Mouse (Mus musculus) cerebellum, adult (tissue): ENCODE measurements around the gene Inpp5k.

ENCODE experiments used
- ATAC-seq: cut with Nextera tagmentation; 2 replicates; pipeline ENCODE4 v1.9.2; 2017; ENCODE audit warnings: mild to moderate bottlenecking, moderate library complexity, mixed read lengths; ENCODE audit not compliant: insufficient number of reproducible peaks, low FRiP score, low TSS enrichment

The Inpp5k gene

DNA sequence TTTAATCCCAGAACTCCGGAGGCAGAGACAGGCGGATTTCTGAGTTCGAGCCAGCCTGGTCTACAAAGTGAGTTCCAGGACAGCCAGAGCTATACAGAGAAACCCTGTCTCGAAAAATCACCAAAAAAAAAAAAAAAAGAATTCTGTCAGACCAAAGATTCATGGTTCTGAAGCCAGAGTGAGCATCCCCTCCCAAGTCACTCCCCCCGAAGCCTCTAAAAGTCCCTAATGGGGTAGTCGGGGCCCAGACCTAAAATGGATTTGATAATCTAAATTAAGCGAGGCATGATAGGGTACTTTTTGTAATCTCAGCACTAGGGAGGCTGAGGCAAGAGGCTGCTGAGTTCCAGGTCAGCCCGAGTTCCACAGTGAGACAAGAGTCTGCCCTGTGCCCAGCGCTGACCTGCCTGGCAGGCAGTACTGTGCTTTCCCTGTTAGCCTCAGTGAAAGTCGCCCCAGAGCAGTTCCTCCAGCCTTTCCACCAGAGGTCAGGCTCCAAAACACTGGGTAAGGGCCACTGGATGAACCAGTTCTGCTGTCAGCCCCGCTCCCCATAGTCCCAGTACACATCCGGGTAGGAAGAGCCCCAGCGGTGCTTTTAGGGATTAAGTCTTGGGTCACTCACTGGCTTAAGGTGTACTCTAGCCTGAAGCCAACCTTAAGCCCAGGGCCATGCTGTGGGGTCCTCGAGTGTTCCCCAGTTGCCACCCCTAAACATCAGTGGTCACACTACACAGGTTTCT is 22.3 kb downstream of the Inpp5k start:
- ATAC-seq, result no peak

DNA sequence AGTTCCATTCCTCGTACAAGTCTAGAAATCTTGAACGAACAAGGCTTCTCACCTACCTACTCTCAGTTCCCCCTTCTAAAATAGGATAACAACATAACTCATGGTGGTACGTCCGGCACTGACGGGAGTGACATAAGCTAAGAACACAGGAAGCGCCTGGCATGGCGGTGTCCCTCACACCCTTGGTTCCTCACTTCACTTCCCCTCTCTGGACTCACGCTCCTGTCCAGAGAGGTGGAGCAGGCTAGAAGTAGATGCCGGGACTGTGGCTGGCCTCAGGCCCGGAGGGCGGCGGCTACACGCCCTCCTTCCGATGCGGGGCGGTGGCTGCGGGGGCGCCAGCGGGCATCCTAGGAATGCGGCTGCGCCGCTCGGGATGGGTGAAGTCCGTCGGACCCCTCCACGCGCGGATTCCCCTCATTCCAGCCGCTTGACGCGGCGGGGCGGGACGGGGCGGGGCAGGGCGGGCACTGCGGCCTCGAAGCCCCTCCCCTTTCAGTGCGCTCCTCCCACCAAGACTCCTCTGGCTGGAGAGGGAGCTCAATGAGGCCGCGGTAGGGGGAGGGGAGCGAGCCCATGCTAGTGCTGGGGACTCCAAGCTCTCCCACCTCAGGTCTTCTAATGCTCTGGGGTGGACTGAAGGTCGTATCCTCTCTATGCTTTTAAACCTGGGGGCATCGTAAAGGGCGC is 23.1 kb downstream of the Inpp5k start:
- ATAC-seq, result 0 out of 2 replicates have a peak, but pooled peaks have one; percentile 24

DNA sequence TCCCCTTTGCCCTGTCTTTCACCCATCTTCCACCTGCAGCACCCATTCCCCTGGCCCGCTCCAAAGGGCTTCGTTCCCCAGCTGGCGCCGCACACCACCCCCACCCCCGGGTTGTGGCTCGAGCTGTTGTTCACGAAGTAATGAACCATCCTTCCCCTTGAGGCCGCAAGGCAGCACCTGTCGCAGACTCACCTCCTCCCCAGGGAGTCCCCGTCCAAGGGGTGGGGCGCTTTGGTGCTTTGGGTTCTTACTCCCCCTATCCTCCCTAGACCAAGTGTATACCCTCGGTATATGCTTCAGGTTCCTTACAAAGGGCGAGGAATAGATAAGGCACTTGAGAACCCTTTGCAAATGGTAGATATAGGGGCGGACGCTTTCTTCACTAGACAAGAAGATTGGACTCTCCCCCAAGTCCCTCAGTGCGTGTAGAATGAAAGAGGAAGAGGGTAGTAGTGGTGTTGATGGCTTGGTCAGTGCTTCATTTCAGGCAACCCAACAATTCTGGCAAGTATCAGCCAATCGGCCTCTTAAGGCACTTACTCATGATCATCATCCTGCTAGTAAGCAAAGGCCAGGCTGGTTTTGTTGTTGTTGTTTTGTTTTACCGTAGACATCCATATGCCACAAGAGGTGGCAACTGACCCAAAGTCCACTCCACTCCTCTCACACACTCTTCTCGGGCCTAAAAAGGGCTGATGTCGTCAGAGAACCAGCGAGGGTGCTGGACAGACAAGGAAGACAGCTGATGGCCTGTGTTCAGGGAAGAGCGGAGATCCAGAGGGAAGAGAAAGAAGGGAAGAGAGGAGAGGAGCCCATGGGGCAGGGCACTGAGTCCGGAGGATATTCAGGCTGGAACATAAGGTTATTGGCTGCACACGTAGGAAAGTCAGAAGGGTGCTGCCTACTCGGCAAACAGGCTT is 23.9 kb downstream of the Inpp5k start:
- no peak for ATAC-seq

DNA sequence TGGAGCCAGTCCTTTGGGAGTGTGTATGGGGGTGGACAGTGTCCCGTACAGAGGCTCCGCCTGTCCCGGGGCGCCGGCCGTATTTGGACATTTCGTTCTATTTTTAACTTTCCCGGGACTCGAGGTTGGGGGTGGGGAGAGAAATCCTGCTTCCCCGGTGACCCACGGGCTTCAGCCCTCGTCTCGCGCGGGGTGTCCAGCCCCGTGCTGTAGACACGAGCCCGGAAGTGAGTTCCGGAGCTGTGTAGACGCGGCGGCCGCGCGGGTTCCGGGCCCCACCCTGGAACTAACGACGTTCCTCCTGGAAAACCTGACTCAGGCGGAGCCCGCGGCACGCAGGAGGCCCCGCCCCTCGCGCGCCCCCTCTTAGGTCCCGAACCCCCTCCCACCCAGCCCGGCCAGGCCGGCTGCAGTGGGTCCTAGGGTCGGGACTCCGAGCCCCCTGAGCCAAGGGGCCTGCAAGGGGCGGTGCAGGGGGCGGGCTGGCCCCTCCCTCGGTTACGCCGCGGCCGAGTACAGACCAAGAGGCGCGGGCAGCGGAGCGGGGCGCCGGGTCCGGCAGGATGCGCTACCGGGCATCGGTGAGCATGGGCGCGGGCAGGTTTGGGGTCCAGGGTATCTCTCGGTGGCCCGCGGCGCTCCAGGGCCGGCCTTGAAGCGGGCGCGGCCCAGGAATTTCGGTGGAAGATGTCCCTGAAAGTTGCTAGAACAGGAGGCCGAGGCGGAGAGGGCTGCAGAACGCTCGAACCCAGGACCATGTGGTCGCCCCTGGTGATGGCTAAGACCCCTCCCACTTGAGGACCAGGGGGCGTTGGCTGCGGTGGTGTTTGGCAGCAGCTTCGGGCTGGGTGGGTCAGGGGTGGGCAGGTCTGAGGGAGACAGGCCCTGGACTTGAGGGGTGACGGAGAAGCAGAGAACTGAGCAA is 25.1 kb downstream of the Inpp5k start:
- no peak for ATAC-seq

DNA sequence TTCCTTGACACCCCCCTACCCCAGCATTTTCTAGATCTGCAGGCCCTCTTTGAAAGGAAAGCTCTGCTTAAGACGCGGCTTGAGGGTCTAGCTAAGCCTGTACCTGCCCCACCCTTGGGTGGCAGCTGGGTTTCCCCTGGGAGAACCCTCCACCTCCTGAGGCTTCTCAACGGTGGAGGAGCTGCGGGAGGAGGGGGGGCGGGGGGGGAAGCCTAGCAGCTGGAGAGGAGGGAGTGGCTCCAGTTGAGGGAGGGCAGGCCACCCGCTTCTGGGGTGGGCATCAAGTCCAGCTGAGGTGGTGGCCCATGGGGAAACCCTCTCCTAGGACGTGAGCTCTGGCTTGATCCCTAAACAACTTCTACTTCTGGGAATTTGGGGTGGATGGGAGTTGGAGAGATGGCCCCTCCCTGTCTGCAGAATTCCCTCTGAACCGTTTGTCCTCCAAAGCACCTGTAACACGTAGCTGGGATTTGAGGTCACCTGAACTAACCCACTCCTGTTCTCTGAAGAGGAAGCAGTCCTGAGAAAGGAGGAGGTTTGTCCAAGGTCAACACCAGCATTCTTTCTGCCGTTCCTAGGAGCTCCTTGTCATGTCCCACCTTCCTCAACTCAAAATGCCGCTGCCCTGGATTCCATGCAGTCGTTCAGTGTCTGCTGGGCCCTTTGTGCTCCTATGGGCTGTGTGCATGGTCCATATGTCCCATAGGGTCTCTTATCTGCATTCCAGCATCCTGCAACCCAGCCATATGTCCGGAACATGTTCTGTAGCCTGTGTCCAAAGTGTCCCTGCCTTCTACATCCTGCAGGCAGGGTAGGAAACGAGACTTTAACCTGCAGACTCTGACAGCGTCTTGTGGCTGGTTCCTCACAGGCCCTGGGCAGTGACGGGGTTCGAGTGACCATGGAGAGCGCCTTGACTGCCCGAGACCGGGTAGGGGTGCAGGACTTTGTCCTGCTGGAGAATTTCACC is 26.1 kb downstream of the Inpp5k start:
- no peak for ATAC-seq

DNA sequence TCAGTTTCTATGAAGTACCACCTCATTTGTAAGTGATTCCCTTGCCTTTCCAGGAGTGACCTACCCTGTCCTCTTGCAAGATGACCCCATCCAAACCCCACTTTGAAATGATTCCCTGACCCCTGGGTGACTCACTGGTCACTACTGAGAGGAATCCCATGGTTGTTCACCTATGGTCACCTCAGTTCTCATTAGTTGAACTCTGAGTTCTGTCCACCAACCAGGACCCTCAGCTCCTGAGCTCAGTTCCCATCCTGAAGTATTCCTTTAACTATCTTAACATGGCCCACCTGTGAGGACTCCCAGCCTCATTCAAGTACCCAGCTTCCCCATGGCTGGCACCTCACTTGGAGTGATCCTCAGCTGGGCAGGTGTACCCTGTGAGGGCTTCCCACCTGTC is 27.1 kb downstream of the Inpp5k start:
- ATAC-seq, result no peak

DNA sequence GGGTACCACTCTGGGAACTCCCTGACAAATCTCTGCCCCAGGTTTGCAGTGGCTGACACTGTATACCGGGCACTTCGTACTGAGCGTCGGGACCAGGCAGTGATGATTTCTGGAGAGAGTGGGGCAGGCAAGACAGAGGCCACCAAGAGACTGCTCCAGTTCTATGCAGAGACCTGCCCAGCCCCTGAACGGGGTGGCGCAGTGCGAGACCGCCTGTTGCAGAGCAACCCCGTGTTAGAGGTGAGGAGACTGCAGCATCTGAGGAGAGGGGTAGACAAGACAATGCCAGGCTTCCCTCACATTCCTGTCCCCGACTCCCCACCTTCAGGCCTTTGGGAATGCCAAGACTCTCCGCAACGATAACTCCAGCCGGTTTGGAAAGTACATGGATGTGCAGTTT is 27.5 kb downstream of the Inpp5k start:
- no peak for ATAC-seq

DNA sequence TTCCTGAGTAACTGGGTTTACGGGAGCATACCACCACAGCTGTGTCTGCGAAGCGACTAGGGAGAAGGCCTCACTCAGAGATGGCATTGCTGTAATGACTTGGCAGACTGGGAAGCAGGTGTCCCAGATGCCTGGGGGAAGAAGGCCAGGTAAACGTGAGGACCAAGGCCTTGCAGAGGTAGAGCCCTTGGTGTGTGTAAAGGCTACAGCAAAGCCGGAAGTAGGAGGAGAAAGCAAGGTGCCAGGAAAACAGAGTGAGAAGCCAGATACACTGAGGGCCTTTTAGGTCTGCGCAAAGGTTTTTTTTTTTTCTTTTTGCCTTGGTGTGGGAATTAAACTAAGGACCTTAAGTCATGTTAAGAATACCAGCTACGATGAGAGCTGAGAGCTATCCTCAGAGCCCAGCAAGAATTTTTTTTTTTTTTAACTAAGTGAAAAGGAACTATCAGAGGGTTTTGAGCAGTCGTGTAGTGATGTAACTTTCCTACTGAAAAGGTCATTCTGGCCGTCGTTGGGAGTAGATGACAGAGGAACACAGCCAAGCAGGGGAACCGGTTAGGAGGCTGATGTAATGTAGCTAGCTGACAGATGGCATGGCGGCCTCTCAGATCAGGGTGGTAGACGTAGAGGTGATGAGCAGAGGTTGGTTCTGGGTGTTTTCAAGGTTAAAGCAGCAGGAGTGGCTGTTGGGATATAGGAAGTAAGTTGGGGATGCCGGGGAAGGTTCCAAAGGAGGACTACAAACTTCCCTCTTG is 28.4 kb downstream of the Inpp5k start:
- ATAC-seq, result no peak

DNA sequence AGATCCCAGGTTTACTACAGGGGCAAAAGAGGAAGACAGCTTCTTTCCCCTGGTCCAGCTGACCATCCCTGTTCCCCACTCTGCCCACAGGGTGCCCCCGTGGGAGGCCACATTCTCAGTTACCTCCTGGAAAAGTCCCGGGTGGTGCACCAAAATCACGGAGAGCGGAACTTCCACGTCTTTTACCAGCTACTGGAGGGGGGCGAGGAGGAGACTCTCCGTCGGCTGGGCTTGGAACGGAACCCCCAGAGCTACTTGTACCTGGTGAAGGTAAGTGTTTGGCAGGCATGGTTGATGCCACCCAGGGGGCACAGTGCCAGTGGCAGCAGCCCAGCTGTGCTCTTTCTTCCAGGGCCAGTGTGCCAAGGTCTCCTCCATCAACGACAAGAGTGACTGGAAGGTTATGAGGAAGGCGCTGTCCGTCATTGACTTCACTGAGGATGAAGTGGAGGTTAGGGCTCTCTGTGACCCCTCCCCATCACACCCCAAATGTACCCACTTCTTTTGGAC is 29.3 kb downstream of the Inpp5k start:
- ATAC-seq, result no peak

DNA sequence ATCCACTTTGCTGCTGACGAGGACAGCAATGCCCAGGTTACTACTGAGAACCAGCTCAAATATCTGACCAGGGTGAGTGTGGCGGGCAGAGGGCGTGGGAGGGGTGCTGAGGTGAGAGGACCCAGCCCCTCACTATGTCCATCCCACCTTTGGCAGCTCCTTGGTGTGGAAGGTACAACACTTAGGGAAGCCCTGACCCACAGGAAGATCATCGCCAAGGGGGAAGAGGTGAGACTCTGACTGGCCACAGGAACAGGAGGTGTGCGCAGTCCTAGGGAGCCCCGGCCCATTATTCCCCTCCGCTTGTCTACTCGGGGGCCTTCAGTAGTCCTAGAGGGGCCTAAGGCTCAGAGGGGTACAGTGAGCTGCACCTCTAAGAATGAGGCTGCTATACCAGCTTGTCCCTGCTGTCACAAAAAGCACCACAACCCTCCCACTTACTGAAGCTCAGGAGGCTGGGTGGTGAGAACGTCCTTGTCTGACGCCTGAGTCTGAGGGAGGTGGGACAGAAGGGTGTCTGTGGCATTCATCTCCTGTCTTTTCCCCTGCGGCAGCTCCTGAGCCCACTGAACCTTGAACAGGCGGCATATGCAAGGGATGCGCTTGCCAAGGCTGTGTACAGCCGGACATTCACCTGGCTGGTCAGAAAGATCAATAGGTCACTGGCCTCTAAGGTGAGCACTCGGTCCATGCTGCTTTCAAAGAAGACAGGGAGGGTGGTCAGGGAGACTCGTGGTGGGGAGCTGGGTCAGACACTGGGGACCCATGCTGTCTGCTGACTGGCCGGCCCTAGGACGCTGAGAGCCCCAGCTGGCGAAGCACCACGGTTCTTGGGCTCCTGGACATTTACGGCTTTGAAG is 30.4 kb downstream of the Inpp5k start:
- no peak for ATAC-seq

DNA sequence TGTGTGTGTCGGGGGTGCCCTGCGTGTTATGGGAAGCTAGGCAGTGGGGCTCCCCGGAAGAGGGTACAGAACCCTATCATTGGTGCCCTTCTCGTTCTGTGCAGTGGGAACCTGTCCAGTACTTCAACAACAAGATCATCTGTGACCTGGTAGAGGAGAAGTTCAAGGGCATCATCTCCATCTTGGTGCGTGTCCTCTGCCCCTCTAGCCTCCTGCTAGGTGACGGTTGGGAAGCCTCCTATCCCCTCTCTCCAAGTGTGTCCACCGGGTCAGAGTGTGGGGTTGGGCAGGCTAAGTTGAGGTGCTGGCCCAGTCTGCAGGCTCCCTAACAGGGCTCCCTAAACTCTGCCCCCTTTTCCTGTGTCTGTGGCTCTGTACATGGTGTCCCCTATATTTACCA is 31.3 kb downstream of the Inpp5k start:
- no peak for ATAC-seq

DNA sequence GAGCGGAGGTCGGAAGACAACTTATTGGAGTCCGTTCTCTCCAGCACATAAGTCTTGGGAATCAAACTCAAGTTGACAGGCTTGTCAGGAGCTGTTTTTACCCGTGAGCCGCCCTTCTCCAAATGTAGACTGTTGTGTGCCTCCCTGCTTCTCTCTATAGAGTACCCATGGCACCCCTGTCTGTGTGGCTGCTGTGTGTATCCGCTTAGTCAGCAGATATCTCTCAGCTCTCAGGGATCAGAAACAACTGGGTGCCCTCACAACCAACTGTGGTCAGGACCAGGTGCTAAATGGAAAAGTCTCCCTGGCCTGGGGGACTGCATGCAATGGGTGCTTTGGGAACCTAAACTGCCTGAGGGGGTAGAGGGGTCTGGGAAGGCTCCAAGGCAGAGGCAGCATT is 35.5 kb downstream of the Inpp5k start:
- ATAC-seq, result no peak

DNA sequence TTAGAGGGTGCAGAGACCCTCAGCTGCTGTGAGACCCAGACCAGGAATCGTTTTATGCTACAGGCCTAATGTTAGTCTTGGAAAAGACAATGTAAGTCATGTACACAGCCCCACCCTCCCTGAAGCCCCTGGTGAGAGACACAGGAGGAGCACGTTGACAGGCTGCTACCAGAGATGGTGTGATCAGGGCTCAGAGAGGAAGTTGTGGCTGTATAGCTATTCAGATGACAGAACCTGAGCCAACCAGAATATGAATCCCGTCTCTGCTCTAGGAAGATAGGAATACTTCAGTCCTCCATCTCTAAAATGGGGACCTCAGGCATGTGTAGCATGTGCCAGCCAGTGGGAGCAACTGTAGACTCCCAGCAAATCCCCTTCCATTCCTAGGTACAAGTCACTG is 37.8 kb downstream of the Inpp5k start:
- ATAC-seq, result no peak

DNA sequence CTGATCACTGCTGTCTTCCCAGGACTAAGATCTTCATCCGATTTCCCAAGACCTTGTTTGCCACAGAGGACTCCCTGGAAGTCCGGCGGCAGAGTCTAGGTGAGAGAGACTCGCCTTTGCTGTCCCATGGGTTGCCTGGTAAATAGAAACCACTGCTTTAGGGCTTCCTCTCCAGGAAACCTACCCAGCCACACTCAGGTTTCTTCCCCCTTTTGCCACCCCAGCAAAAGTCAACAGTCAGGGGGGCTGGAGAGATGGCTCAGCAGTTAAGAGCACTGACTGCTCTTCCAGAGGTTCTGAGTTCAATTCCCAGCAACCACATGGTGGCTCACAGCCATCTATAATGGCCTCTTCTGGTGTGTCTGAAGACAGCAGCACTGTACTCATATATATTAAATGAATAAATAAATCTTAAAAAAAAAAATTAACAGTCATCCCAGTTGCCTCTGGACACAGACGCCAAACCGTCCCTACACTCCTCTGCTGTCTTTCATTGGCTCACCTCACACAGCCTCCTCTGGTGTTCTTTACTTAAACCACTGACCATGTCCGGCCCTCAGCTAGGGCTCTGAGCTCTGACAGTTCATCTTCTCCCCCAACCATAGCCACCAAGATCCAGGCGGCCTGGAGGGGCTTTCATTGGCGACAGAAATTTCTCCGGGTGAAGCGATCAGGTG is 38.5 kb downstream of the Inpp5k start:
- no peak for ATAC-seq

DNA sequence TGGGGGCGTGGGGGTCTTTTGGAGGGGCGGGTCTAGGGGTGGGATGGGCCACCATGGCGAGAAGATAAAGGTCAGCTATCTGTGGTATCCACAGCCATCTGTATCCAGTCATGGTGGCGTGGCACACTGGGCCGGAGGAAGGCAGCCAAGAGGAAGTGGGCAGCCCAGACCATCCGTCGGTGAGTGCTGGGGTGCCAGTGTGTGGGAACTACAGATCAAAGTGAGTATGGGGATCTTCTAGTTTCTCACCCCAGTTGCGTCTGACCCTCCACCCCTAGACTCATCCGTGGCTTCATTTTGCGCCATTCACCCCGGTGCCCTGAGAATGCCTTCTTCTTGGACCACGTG is 39.0 kb downstream of the Inpp5k start:
- no peak for ATAC-seq

DNA sequence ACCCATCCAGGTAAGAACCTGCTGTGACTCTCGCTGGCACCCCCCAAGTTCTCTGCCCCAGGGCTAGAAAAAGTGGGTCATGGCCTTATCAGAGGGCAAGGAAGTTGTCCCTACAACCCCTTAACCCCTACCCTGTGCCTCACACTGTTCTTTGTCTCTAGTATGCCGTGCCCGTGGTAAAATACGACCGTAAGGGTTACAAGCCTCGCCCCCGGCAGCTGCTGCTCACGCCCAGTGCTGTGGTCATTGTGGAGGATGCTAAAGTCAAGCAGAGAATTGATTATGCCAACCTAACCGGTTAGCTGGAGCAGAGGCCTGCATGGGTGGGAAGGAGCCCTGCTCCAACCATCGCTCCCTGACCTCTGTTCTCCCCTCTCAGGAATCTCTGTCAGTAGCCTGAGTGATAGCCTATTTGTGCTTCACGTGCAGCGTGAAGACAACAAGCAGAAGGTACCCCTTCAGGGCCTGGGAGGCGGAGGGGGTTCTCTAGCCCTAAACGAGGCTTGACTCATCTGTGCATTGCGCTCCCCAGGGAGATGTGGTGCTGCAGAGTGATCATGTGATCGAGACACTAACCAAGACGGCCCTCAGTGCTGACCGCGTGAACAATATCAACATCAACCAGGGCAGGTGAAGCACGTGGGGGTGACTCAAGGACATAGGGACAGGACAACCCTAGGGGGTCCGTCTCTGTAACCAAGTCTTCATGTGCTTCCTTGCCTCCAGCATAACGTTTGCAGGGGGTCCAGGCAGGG is 40.8 kb downstream of the Inpp5k start:
- no peak for ATAC-seq
